Mouse (Mus musculus) kidney, adult 18-20 months (tissue): ENCODE measurements around the gene Sfi1.
"Not testable (repeated sequence)": the region's sequence is repeated elsewhere in the genome, so short reads cannot be mapped to it uniquely, and the experiment has no call there.

Source experiments
- DNase-seq: peaks from one replicate; pipeline ENCODE4 v3.0.0; 2021

Sfi1 gene

GRCm38 (mm10) chr11:3172526-3172925 lies 20.7 kb downstream of the Sfi1 start:
- not testable (repeated sequence) for DNase-seq

- peak; percentile 58 for DNase-seq
Observed at GRCm38 (mm10) chr11:3171931-3172330, 21.3 kb downstream of the Sfi1 start.

- peak; percentile 52 for DNase-seq
Observed at GRCm38 (mm10) chr11:3169042-3169441, 24.2 kb downstream of the Sfi1 start.

GRCm38 (mm10) chr11:3167571-3168001 lies 25.7 kb downstream of the Sfi1 start:
- peak; percentile 72 for DNase-seq

GRCm38 (mm10) chr11:3167129-3167528 lies 26.1 kb downstream of the Sfi1 start:
- not testable (repeated sequence) for DNase-seq

- not testable (repeated sequence) for DNase-seq
Observed at GRCm38 (mm10) chr11:3166321-3166720, 26.9 kb downstream of the Sfi1 start.

- not testable (repeated sequence) for DNase-seq
Observed at GRCm38 (mm10) chr11:3165210-3165782, 28.0 kb downstream of the Sfi1 start.

- DNase-seq = not testable (repeated sequence)
Observed at GRCm38 (mm10) chr11:3163661-3164060, 29.6 kb downstream of the Sfi1 start.

GRCm38 (mm10) chr11:3163122-3163521 lies 30.1 kb downstream of the Sfi1 start:
- not testable (repeated sequence) for DNase-seq

- DNase-seq = peak; percentile 90
Observed at GRCm38 (mm10) chr11:3162236-3162897, 30.9 kb downstream of the Sfi1 start.

- peak; percentile 71 for DNase-seq
Observed at GRCm38 (mm10) chr11:3161370-3161769, 31.9 kb downstream of the Sfi1 start.

- DNase-seq = not testable (repeated sequence)
Observed at GRCm38 (mm10) chr11:3158800-3159199, 34.5 kb downstream of the Sfi1 start.

GRCm38 (mm10) chr11:3157996-3158395 lies 35.3 kb downstream of the Sfi1 start:
- not testable (repeated sequence) for DNase-seq

GRCm38 (mm10) chr11:3156991-3157390 lies 36.3 kb downstream of the Sfi1 start:
- DNase-seq = not testable (repeated sequence)

- DNase-seq = peak; percentile 70
Observed at GRCm38 (mm10) chr11:3153666-3154397, 39.4 kb downstream of the Sfi1 start.

GRCm38 (mm10) chr11:3151358-3151757 lies 41.9 kb downstream of the Sfi1 start:
- not testable (repeated sequence) for DNase-seq

GRCm38 (mm10) chr11:3150677-3151003 lies 42.6 kb downstream of the Sfi1 start:
- not testable (repeated sequence) for DNase-seq

GRCm38 (mm10) chr11:3150003-3150676 lies 43.1 kb downstream of the Sfi1 start:
- peak; percentile 41 for DNase-seq

GRCm38 (mm10) chr11:3149471-3149870 lies 43.8 kb downstream of the Sfi1 start:
- DNase-seq = not testable (repeated sequence)

GRCm38 (mm10) chr11:3146806-3147205 lies 46.5 kb downstream of the Sfi1 start:
- not testable (repeated sequence) for DNase-seq

- not testable (repeated sequence) for DNase-seq
Observed at GRCm38 (mm10) chr11:3145359-3146165, 47.7 kb downstream of the Sfi1 start.

GRCm38 (mm10) chr11:3143984-3144383 lies 49.3 kb downstream of the Sfi1 start:
- not testable (repeated sequence) for DNase-seq
